Mouse (Mus musculus) adipose tissue, adult 10 weeks (tissue): ENCODE measurements around the gene Znfx1. TPM values are rescaled to one million over a fixed set of nuclear protein-coding genes. Genes with fewer than 3 reads are reported as not detected.

Experiments used
- polyA plus RNA-seq: library from polyadenylated mRNA; stranded (reverse); fragments of 350-450 nt; fragmentation: Illumina TruSeq; extraction: RNeasy Lipid Tissue Mini Kit (QIAGEN cat#74804); gene quantifications from one replicate; pipeline ENCODE4 v1.2.3, GENCODE M21; 2014; ENCODE audit warnings: low read depth, low replicate concordance

Gene Znfx1
- polyA plus RNA-seq = 51.5 TPM

GRCm38 (mm10) chr2:167062965-167063880 is at the start of gene Znfx1:
TSS of gene Znfx1 (minus strand) at chr2:167063015.

GRCm38 (mm10) chr2:167014702-167015381 is 48.0 kb downstream of the Znfx1 start, which contains the start of gene Ddx27:
TSS of gene Ddx27 (plus strand) at chr2:167015193.

DNA sequence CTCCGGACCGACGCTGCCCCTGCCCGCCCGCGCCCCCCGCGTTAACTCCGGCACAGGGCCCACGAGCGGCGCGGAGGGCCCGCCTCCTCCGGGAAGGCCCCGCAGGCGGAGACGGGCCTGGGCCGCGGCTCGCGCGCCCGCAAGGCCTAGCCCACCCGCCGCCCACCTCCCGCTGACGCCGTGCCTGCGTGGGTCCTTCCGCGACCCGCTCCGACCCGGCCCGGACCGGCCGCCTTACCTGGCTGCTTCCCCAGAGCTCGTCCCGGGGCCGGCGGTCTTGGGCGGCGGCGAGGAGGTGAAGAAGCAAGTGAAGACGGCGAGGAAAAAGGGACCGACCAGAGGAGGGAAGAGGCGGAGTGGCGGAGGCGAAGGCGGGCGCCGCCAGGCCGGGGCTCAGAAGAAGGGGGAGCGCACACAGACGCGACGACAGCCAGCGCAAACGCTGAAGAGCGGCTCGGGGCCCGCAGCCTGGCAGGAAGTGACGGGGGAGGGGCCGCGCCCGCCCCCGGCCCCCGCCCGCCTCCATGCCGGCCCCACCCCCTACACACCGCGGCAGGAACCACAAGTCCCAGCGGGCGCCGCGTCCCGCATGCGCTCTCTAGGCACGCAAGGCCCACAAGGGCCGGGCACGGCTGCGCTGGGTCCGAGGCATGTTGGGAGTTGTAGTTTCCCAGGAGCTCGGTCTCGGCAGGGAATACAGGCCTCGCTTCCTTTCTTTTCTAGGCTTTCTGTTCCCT is 66.9 kb downstream of the Znfx1 start, which contains the start of gene Stau1:
Gene Stau1 (minus strand): TSS at position 504 of the 737 bp plus-strand sequence.

Other genes with a start within 250 kb of the Znfx1 start
- 38.7 TPM for gene Cse1l, start 157.0 kb downstream of the Znfx1 start, polyA plus RNA-seq
- 72.0 TPM for gene Stau1, start 66.7 kb downstream of the Znfx1 start, polyA plus RNA-seq
- gene Ddx27, start 47.8 kb downstream of the Znfx1 start, polyA plus RNA-seq = 28.2 TPM
- gene Kcnb1, start 127.1 kb upstream of the Znfx1 start, polyA plus RNA-seq = 7.3 TPM
- gene Ptgis, start 177.6 kb upstream of the Znfx1 start, polyA plus RNA-seq = 30.7 TPM